Mouse (Mus musculus) heart, embryonic 16.5 days (tissue): ENCODE measurements around the gene Sept9. TPM values are rescaled to one million over a fixed set of nuclear protein-coding genes. Genes with fewer than 3 reads are reported as not detected.

Source experiments
- ATAC-seq: fragments of 200-750 bp; cut with Nextera tagmentation; replicated peaks from 2 replicates; pipeline ENCODE4 v1.8.0; 2017; ENCODE audit warnings: moderate number of reproducible peaks; ENCODE audit not compliant: insufficient read depth, low FRiP score; ENCODE audit errors: extremely low read depth
- H3K27ac ChIP-seq: fragments of 300-500 bp; sonication (generic); 2 replicates; pipeline ENCODE4 v1.5.1; 2014; ENCODE audit warnings: mild to moderate bottlenecking, low read length, control low read depth, moderate library complexity
- H3K27me3 ChIP-seq: fragments of 300-500 bp; sonication (generic); 2 replicates; pipeline ENCODE4 v1.6.1; 2014; ENCODE audit warnings: low read length, mixed read lengths; ENCODE audit not compliant: control insufficient read depth, insufficient read depth
- H3K36me3 ChIP-seq: fragments of 300-500 bp; sonication (generic); 2 replicates; pipeline ENCODE4 v1.6.1; 2014; ENCODE audit not compliant: control insufficient read depth, insufficient read depth
- H3K4me1 ChIP-seq: fragments of 300-500 bp; sonication (generic); 2 replicates; pipeline ENCODE4 v1.6.1; 2014; ENCODE audit warnings: low read length, mixed read lengths; ENCODE audit not compliant: control insufficient read depth, insufficient read depth
- H3K4me2 ChIP-seq: fragments of 300-500 bp; sonication (generic); 2 replicates; pipeline ENCODE4 v1.6.1; 2014; ENCODE audit warnings: low read depth, mild to moderate bottlenecking, control low read depth, low read length
- H3K4me3 ChIP-seq: fragments of 300-500 bp; sonication (generic); 2 replicates; pipeline ENCODE4 v1.5.1; 2014; ENCODE audit warnings: mild to moderate bottlenecking, control low read depth, low read length
- H3K9ac ChIP-seq: fragments of 300-500 bp; sonication (generic); 2 replicates; pipeline ENCODE4 v1.6.1; 2014; ENCODE audit warnings: low read length, control low read depth
- H3K9me3 ChIP-seq: fragments of 300-500 bp; sonication (generic); replicated peaks from 2 replicates; pipeline ENCODE4 v1.6.1; 2016; ENCODE audit warnings: low read length; ENCODE audit not compliant: control insufficient read depth
- WGBS: fragments of 180-500 bp; shearing (Covaris S2); extraction: QIAGEN DNeasy Blood & Tissue Kit; methylation state at CpG from one replicate; pipeline ENCODE4 v1.1.7; 2014; 5-methylcytosine and 5-hydroxymethylcytosine counted together
- polyA plus RNA-seq: library from polyadenylated mRNA; unstranded; fragments of >200 nt; fragmentation: Nextera tagmentation; extraction: Ambion mirVana; gene quantifications from 2 replicates; pipeline ENCODE4 v1.2.1, GENCODE M21; 2015

Sept9 gene
- polyA plus RNA-seq, 1 experiment from 2014 or later = 71.0 TPM

DNA sequence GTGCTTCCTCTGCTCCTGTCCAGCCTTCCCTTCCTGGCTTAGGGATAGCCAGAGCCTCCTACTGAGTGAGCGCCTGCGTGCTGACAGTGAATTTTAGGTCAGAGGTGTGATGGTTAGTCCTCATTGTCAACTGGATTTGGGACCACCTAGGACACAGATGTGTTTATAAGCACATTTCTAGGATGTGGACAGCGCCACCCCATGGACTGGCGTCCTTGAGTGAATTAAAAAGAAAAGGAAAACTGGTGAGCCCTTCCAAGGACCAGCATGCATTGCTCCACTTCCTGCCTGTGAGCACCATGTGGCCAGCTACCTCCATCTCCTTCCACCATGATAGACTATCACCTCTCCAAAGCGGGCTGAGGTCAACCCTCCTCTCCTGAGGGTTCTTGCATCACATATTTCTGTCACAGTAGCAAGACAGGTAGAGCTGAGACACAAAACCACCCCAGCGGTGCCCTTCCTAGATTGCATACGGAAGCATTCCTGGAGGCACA is 167.4 kb downstream of the Sept9 start:
- H3K27ac ChIP-seq = no peak overlapping the region
- H3K9ac ChIP-seq = no peak overlapping the region
- H3K4me1 ChIP-seq = peaks cover 5% of the 10 kb centered on the region; the same call in 1 of the 2 replicates
- H3K4me2 ChIP-seq = no peak overlapping the region
- no peaks in the 10 kb centered on the region for H3K9me3 ChIP-seq
- WGBS = 73% methylated on average over 7 of the region's 7 CpGs
- H3K36me3 ChIP-seq = peaks cover 6% of the 10 kb centered on the region
- H3K27me3 ChIP-seq = no peaks in the 10 kb centered on the region
- no peak for ATAC-seq
- no peak overlapping the region for H3K4me3 ChIP-seq

DNA sequence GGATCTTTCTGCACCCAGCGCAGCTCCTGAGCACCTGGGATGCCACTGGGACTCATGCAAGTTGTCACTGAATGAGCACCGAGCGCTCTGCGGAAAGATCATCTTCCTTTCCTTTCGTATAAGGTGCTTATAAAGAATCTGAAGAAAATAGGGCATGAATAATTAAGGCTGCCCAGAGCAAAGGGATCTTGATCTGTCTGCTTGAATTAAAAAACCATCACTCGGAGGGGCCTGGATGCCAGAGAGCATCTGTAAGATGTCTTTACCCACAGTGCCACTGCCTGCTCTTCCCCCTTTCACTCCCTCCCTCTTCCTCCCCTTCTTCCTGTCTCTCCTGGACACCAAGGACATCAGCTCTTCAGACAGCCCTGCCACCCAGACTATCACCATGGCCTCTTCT is 168.5 kb downstream of the Sept9 start:
- Histone ChIP-seq H3K4me2 (no peak overlapping the region), H3K36me3 (no peaks in the 10 kb centered on the region), H3K4me1 (peaks cover 5% of the 10 kb centered on the region; the same call in 1 of the 2 replicates), H3K4me3 (no peak overlapping the region), H3K9ac (no peak overlapping the region), H3K27me3 (no peaks in the 10 kb centered on the region), H3K9me3 (no peaks in the 10 kb centered on the region), H3K27ac (no peak overlapping the region)
- WGBS = 90% methylated on average over 6 of the region's 6 CpGs
- no peak for ATAC-seq

DNA sequence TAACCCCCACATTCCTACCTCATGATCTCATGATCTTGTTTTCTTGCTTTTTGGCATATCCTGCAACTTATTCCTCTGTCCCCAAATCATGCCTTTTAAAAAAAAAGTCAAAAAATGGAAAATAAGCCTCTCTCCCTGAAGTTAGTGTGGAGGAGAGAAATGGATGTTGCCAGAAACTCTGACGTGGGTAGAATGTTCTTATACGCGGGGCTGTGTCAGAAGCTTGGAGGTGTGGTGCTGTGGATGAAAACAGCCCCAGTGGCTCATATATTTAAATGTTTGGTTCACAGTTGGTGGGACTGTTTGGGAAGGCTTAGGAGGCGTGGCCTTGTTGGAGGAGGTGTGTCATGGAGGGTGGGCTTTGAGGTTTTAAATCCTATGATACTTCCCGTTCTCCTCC is 169.9 kb downstream of the Sept9 start:
- no peaks in the 10 kb centered on the region for H3K36me3 ChIP-seq
- no peaks in the 10 kb centered on the region for H3K9me3 ChIP-seq
- no peak overlapping the region for H3K4me2 ChIP-seq
- no peaks in the 10 kb centered on the region for H3K27me3 ChIP-seq
- WGBS = 88% methylated on average over 5 of the region's 5 CpGs
- H3K4me1 ChIP-seq = peaks cover 5% of the 10 kb centered on the region; the same call in 1 of the 2 replicates
- H3K27ac ChIP-seq = no peak overlapping the region
- H3K9ac ChIP-seq = no peak overlapping the region
- no peak overlapping the region for H3K4me3 ChIP-seq
- ATAC-seq = no peak

DNA sequence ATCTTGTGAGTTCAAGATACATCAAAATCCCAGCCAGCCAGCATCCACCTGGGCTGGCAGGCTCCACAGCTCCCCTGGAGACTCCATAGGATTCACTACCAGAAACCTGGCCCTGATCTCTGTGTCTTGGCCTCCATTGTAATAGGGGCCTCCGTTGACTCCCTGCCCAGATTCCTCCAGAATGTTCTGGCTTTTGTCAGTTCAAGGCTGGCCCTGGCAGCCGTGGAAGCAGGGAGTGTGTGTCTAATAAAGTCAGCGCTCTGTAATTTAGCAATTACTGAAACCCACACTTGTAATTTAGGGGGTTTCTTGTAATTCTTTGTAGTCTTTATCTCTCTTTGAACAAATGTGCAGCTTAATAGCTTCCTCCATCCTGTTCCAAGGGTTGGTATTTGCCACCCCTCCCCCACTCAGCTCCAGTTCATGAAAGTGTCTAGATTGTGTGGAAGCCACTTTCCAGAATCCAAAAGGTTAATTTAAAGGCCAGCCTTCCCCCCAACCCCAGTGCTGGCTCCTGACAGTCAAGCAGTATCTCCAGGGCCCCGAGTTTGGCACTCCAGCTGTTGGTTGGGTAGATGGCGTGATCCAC is 170.9 kb downstream of the Sept9 start:
- Histone ChIP-seq H3K9me3 (no peaks in the 10 kb centered on the region), H3K4me1 (peaks cover 5% of the 10 kb centered on the region; the same call in 1 of the 2 replicates), H3K27ac (no peak overlapping the region), H3K9ac (no peak overlapping the region), H3K4me2 (no peak overlapping the region), H3K4me3 (no peak overlapping the region), H3K27me3 (no peaks in the 10 kb centered on the region), H3K36me3 (no peaks in the 10 kb centered on the region)
- ATAC-seq = no peak
- 41% methylated on average over 5 of the region's 5 CpGs for WGBS

DNA sequence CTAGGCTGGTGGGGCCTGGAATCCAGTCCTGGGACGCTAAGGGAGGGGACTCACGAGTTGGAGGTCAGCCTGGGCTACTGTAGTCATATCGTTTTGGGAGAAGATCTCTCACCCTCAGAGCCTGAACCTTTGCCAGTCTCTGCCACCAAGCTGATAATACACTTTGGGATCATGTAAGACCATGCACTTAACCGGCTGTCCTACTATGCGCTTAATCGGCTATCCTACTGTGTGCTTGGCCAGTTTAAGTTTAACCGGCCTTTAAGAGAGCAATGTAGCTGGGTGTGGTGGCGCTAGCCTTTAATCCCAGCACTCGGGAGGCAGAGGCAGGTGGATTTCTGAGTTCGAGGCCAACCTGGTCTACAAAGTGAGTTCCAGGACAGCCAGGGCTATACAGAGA is 173.1 kb downstream of the Sept9 start:
- Histone ChIP-seq H3K27me3 (no peaks in the 10 kb centered on the region), H3K4me3 (no peak overlapping the region), H3K4me1 (peaks cover 5% of the 10 kb centered on the region; the same call in 1 of the 2 replicates), H3K36me3 (no peaks in the 10 kb centered on the region), H3K27ac (no peak overlapping the region), H3K4me2 (no peak overlapping the region), H3K9me3 (no peaks in the 10 kb centered on the region), H3K9ac (no peak overlapping the region)
- no peak for ATAC-seq
- WGBS = 88% methylated on average over 10 of the region's 10 CpGs

DNA sequence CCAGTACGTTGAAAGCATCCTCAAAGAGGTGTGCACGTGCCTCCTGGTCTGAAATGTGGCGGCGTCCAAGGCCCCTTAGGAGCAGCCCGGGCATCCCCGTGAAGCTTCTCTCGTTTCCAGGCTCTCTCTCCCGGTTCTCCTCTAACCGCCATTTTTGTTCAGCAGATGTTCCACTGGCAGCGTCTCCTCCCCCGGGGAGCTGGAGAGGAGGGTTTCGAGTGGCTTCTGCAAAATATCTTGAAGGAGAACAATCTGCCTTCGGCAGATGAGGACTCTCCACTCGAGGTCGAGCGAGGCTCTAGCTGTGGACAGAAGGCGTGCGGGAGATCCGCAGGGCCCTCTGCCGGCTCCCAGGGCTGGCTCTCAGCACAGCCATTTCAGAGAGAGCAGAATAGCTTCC is 173.7 kb downstream of the Sept9 start:
- H3K4me2 ChIP-seq = no peak overlapping the region
- H3K36me3 ChIP-seq = no peaks in the 10 kb centered on the region
- H3K9ac ChIP-seq = no peak overlapping the region
- no peaks in the 10 kb centered on the region for H3K27me3 ChIP-seq
- no peak for ATAC-seq
- H3K4me3 ChIP-seq = no peak overlapping the region
- H3K27ac ChIP-seq = no peak overlapping the region
- no peaks in the 10 kb centered on the region for H3K9me3 ChIP-seq
- WGBS = 69% methylated on average over 20 of the region's 20 CpGs
- peaks cover 5% of the 10 kb centered on the region; the same call in 1 of the 2 replicates for H3K4me1 ChIP-seq

DNA sequence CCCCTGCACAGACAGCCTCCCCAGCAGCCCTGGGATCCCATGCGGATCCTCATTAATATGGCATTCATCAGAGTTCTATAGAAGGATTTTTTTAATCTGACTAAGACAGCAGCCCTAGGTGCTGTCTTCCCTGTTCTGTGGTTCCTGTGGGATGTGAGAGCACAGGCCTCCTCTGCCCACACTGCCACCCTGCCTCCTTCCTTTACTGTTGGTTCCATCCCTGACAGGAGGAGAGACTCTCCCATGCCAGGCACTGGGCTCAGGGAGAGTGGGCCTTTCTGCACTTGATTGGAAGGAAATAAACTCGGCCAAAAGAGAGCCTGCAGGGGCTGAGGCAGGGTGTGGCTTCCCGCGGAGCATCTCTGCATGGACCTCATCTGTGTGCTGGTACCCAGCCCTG is 174.4 kb downstream of the Sept9 start:
- H3K9me3 ChIP-seq = no peaks in the 10 kb centered on the region
- ATAC-seq = no peak
- no peak overlapping the region for H3K9ac ChIP-seq
- H3K4me1 ChIP-seq = peaks cover 5% of the 10 kb centered on the region; the same call in 1 of the 2 replicates
- H3K4me3 ChIP-seq = no peak overlapping the region
- no peaks in the 10 kb centered on the region for H3K36me3 ChIP-seq
- no peak overlapping the region for H3K27ac ChIP-seq
- no peaks in the 10 kb centered on the region for H3K27me3 ChIP-seq
- H3K4me2 ChIP-seq = no peak overlapping the region
- WGBS = 34% methylated on average over 4 of the region's 4 CpGs

DNA sequence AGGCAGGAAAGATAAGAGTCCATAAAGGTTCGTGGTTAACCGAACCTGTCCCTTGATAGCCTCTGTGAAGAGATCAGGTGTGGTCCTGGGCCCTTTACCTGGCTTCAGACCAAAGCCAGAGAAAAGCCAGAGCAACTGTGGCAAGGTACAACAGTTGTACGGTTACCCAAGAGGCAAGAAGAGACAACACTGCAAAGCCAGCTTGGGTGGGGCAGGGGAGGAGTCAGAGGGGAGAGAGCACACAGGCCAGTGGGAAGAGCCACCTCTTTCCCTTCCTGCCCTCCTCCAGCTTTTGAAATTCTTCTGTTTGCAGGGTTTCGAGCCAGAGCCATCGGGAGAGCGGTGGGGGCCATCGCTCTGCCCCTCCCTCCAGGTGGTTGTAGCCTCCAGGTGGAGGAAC is 174.8 kb downstream of the Sept9 start:
- no peaks in the 10 kb centered on the region for H3K27me3 ChIP-seq
- no peaks in the 10 kb centered on the region for H3K36me3 ChIP-seq
- no peak overlapping the region for H3K9ac ChIP-seq
- no peak overlapping the region for H3K4me2 ChIP-seq
- H3K4me1 ChIP-seq = peaks cover 5% of the 10 kb centered on the region; the same call in 1 of the 2 replicates
- 41% methylated on average over 7 of the region's 7 CpGs for WGBS
- H3K9me3 ChIP-seq = no peaks in the 10 kb centered on the region
- H3K4me3 ChIP-seq = no peak overlapping the region
- no peak for ATAC-seq
- H3K27ac ChIP-seq = no peak overlapping the region

DNA sequence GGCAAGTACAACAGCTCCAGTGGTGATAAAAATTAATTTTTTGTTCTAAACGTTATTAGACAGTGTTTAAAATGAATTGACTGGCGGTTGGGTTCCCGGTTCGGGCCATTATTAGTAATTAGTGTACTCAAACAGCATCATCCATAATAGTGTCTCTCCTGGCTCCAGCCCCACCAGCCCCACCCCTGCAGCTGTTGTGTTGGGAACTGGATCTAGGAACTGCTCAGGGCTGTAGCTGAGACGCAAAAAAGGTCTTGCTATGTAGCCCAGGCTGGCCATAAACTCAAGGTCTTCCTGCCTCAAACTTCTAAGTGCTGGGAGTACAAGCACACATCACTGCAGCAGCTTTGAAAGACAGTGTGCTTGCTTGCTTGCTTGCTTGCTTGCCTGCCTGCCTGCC is 180.3 kb downstream of the Sept9 start:
- Histone ChIP-seq H3K4me1 (peaks cover 5% of the 10 kb centered on the region; the same call in 1 of the 2 replicates), H3K27me3 (peaks cover 2% of the 10 kb centered on the region; the same call in 1 of the 2 replicates), H3K27ac (no peak overlapping the region), H3K9me3 (no peaks in the 10 kb centered on the region), H3K4me2 (no peak overlapping the region), H3K9ac (no peak overlapping the region), H3K4me3 (no peak overlapping the region), H3K36me3 (no peaks in the 10 kb centered on the region)
- ATAC-seq = no peak
- WGBS = 87% methylated on average over 5 of the region's 5 CpGs
